13 mouse cellular contexts compared by ENCODE assay signal in genomic region chr9:74277752-74278385, GRCm38 (mm10).
DNase-seq lines count a peak whose midpoint lies in the region; ATAC-seq lines count a peak whose summit lies in the region.
"Had no signal": no experiment of that assay in that cellular context is flagged by ENCODE, and none has a peak within 500 bp of the region (broad histone marks: within the 10 kb centered on the region; RNA-seq: fewer than 3 reads in every experiment).

No protein-coding gene starts in this region.

- no peak overlapping the region for H3K9ac ChIP-seq in forebrain, embryonic 15.5 days (replicated peaks)
- no peak overlapping the region for H3K9ac ChIP-seq in neural tube, embryonic 12.5 days
- H3K9ac ChIP-seq: embryonic facial prominence, embryonic 12.5 days had no signal

- peaks cover 21% of the 10 kb centered on the region for H3K4me1 ChIP-seq in forebrain, embryonic 15.5 days
- peaks cover 17% of the 10 kb centered on the region; the same call in 1 of the 2 replicates for H3K4me1 ChIP-seq in neural tube, embryonic 12.5 days

- H3K36me3 ChIP-seq in forebrain, embryonic 15.5 days = no peaks in the 10 kb centered on the region
- H3K36me3 ChIP-seq in neural tube, embryonic 12.5 days = no peaks in the 10 kb centered on the region
- H3K36me3 ChIP-seq: embryonic facial prominence, embryonic 12.5 days had no signal

- DNase-seq in cerebellum, postnatal 14 days = peak; percentile 6 to 12
- DNase-seq in cerebellum, adult 9-11 months = no peak
- peak; percentile 61 for DNase-seq in mesoderm, embryonic 11.5 days (ENCODE audit: low read depth, low spot score)
- DNase-seq in adrenal gland, postnatal 14 days = no peak
- DNase-seq in spleen, postnatal 10 days (ENCODE audit: low spot score in 2 of 2) = no peak
- DNase-seq in cerebellum, adult 11-12 months = no peak
- DNase-seq: adrenal gland, adult 2 months; liver; thymus, postnatal 14 days had no signal

- no peaks in the 10 kb centered on the region for H3K27me3 ChIP-seq in forebrain, embryonic 15.5 days
- H3K27me3 ChIP-seq in neural tube, embryonic 12.5 days (replicated peaks) = no peaks in the 10 kb centered on the region
- H3K27me3 ChIP-seq: embryonic facial prominence, embryonic 12.5 days had no signal

- no peak overlapping the region for H3K27ac ChIP-seq in forebrain, embryonic 15.5 days (replicated peaks)
- no peak overlapping the region for H3K27ac ChIP-seq in neural tube, embryonic 12.5 days
- H3K27ac ChIP-seq: embryonic facial prominence, embryonic 12.5 days had no signal

- 0 out of 2 replicates have a peak overlapping the region, but pooled peaks have one; percentile 5 for H3K4me2 ChIP-seq in forebrain, embryonic 15.5 days (replicated peaks)
- peak overlapping the region; percentile 35 for H3K4me2 ChIP-seq in neural tube, embryonic 12.5 days (replicated peaks)
- H3K4me2 ChIP-seq: embryonic facial prominence, embryonic 12.5 days had no signal

- ATAC-seq in forebrain, embryonic 15.5 days (replicated peaks) = no peak
- ATAC-seq in neural tube, embryonic 12.5 days (ENCODE audit: low FRiP score, low read depth) = peak; percentile 65; the same call in 1 of the 2 replicates
- ATAC-seq: intestine, postnatal 0 days had no signal

- 30% methylated on average over 14 of the region's 14 CpGs for WGBS in forebrain, embryonic 15.5 days
- 26% methylated on average over 14 of the region's 14 CpGs for WGBS in neural tube, embryonic 12.5 days

- H3K4me3 ChIP-seq in forebrain, embryonic 15.5 days = no peak overlapping the region
- H3K4me3 ChIP-seq in neural tube, embryonic 12.5 days = no peak overlapping the region
- H3K4me3 ChIP-seq: embryonic facial prominence, embryonic 12.5 days had no signal

- no peaks in the 10 kb centered on the region for H3K9me3 ChIP-seq in forebrain, embryonic 15.5 days
- no peaks in the 10 kb centered on the region for H3K9me3 ChIP-seq in neural tube, embryonic 12.5 days
- H3K9me3 ChIP-seq: embryonic facial prominence, embryonic 12.5 days had no signal

Comparison
In these comparisons a context has a peak if more than half of its experiments do, and no peak if none do; other contexts are left out.
1. DNase-seq: peak in cerebellum, postnatal 14 days (2 of 2) and mesoderm, embryonic 11.5 days (single experiment); none in cerebellum, adult 9-11 months (single experiment), adrenal gland, postnatal 14 days (single experiment), spleen, postnatal 10 days (0 of 2) and cerebellum, adult 11-12 months (single experiment).